Mouse (Mus musculus) kidney, postnatal 25 days (tissue): ENCODE measurements around the gene Gucy1a1.
A peak's percentile ranks its signal among the peaks of the same experiment; 100 is the strongest.
"Not testable (repeated sequence)": the region's sequence is repeated elsewhere in the genome, so short reads cannot be mapped to it uniquely, and the experiment has no call there.

Experiments used
- DNase-seq, 2 experiments: peaks; one replicate each; pipeline ENCODE4 v3.0.0; 2021; ENCODE audit warnings: mixed read lengths in 2 of 2

Gucy1a1 gene

DNA sequence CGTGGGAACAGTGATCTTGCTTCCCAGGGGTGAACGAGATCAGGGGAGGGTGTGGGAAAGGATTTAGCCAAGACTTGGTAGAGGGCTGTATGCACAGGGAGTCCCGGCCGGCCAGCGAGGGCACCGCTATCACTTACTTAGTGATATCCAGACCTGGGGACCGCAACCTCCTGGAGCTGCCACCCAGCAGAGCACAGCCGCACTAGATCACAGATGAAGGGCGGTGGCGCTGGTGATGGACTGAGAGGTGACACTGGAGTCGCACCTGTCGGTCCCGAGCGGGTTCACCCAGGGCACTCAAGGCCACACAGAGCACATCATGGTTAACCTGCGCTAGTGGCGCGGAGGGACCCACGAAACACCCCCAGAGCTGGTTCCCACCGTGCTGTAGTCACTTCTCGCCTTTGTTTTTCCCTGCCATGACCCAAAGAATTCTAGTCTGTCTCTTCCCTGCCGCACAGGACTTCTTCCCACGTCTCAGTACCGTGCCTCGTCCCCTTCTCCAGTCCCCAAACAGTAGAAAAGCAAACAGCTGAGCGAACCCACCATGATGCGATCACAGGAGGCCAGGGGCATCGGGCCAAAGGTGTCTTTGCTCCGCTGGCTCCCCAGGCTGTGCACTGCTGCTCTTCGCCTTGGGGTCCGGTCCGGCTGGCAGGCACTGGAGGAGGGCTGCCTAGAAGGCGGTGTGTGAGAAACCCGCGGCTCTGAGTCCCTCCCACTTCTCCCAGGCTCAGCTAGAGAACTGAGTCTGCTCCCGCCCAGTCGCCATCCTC lies at the start of gene Gucy1a1:
Gene Gucy1a1, minus strand, starts transcription at position 664 of the 776 bp plus-strand sequence.
- DNase-seq = peak; percentile 62 to 78

- DNase-seq = no peak
These were observed 46.1 kb upstream of the Gucy1a1 start for GRCm38 (mm10) chr3:82191559-82192245.

GRCm38 (mm10) chr3:82185626-82186025 lies 40.0 kb upstream of the Gucy1a1 start:
- DNase-seq = no peak

- DNase-seq = no peak
These were observed 35.9 kb upstream of the Gucy1a1 start for GRCm38 (mm10) chr3:82181500-82181899.

- DNase-seq = peak in 1 of 2 experiments; percentile 51
These were observed 34.7 kb upstream of the Gucy1a1 start for GRCm38 (mm10) chr3:82180253-82180652.

DNA sequence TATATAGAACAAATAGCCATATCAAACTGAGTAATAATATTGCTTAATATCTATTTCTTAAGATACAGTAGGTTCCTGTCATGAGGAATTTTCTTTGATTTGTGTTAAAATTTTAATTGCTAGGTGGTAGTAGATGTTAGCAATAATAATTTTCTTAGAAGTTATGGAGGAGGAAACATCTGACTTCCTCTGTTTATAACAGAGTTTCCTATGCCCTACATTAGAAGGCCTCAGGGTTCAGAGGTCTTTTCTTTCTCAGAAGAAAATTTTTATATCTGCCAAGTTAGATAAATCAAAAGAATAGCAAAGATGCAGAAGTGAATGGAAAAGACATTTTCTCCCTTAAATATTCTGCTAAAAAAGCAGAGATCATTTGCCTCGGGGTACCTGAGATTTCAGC lies 29.9 kb upstream of the Gucy1a1 start:
- no peak for DNase-seq

GRCm38 (mm10) chr3:82167064-82167463 lies 21.5 kb upstream of the Gucy1a1 start:
- no peak for DNase-seq

- DNase-seq = no peak
These were observed 20.3 kb upstream of the Gucy1a1 start for GRCm38 (mm10) chr3:82165937-82166336.

GRCm38 (mm10) chr3:82162992-82163391 lies 17.4 kb upstream of the Gucy1a1 start:
- not testable (repeated sequence) for DNase-seq

GRCm38 (mm10) chr3:82145978-82146377 lies 389 bp upstream of the Gucy1a1 start:
- DNase-seq = no peak

- peak in 1 of 2 experiments; percentile 30 for DNase-seq
These were observed 864 bp downstream of the Gucy1a1 start for GRCm38 (mm10) chr3:82144725-82145125.

- DNase-seq = no peak
These were observed 4.8 kb downstream of the Gucy1a1 start for GRCm38 (mm10) chr3:82140781-82141180.

DNA sequence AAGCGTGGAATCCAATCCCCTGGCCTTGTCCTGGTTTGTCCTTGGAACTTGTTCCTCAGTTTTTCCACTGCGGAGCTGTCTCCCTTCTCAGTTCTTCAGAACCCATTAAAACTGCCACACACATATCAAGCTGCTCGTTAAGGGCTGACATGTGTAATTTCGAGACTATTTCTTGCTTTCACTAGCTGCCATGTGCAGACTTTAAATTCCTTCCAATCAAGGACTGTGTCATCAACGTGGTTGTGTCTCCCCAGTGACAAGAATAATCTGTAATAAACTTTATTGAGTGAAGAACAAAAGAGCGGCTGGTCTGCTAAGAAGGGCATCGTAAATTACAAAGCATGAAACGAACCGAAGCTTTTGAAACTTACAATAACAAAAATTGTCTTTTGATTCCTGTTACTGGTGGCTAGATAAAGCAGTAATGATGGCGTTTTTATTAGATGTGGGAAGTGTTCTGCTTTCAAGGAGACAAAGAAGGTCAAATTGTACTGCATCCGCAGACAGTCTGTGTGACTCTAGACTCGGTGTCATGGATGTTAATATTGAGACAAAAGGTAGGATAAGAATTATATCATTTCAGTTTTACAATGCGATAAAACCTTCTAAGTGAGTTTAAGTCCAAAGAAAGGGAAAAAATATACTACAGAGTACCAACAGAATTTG lies 7.5 kb downstream of the Gucy1a1 start:
- no peak for DNase-seq

DNA sequence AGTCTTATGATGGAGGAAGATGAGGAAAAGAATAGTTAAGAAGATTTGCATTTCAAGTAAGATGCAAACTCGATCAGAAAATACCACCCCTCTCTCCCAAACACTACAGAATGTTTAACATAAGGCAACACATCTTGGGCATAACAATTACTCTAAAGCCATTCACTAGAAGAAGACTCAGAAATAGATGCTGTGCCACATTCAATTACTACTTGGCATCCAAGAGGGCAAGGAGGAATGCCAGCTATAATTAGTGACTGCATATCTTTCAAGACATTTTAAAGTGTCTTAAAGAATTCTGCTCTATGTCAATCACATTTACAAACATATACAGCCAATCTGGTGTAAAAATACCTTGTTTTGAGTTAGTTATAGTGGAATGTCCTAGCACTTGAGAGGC lies 10.1 kb downstream of the Gucy1a1 start:
- DNase-seq = no peak

GRCm38 (mm10) chr3:82129258-82129657 lies 16.3 kb downstream of the Gucy1a1 start:
- no peak for DNase-seq

- no peak for DNase-seq
These were observed 21.0 kb downstream of the Gucy1a1 start for GRCm38 (mm10) chr3:82124567-82124966.

- peak in 1 of 2 experiments; percentile 33 for DNase-seq
These were observed 26.7 kb downstream of the Gucy1a1 start for GRCm38 (mm10) chr3:82118916-82119315.

DNA sequence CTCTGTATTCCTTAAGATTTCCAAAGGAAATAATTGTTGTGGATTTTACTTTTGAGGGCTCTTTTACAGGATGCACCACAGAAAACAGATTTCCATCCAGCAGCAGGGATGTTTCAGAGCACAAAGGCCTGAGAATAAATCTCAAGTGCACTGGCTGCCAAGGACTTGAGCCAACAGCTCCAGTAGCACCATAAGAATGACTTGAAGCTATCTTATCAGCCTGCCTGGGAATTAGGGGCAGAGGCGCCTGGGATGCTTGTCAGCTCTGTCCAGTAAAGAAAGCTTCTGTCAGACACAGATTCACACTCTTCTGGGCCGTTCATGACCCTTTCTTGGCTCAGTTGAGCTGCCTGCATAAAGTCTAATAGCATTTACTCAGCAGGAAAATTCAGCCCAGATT lies 33.1 kb downstream of the Gucy1a1 start:
- DNase-seq = peak; percentile 44 to 67

- DNase-seq = peak; percentile 8 to 45
These were observed 33.6 kb downstream of the Gucy1a1 start for GRCm38 (mm10) chr3:82111986-82112385.

- peak in 1 of 2 experiments; percentile 23 for DNase-seq
These were observed 36.6 kb downstream of the Gucy1a1 start for GRCm38 (mm10) chr3:82108951-82109350.

DNA sequence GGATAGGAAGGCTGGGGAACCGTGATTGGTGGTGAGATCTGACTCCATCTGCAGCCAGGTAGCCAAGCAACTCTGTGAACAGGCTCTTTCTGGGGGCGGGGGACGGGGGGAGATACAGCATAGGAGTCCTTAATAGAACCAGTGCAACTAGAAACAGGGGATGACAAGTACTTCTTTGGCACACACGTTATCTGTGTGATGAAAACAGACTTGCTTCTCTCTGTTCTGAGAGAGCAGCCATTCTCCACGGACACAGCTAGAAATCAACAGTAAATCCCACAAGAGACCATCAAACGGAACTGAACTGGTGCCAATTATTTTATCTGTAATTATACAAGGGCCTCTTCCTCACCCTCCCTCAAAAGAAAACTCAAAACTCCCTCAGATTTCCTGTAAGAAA lies 41.4 kb downstream of the Gucy1a1 start:
- DNase-seq = no peak

- no peak for DNase-seq
These were observed 46.5 kb downstream of the Gucy1a1 start for GRCm38 (mm10) chr3:82099127-82099526.

DNA sequence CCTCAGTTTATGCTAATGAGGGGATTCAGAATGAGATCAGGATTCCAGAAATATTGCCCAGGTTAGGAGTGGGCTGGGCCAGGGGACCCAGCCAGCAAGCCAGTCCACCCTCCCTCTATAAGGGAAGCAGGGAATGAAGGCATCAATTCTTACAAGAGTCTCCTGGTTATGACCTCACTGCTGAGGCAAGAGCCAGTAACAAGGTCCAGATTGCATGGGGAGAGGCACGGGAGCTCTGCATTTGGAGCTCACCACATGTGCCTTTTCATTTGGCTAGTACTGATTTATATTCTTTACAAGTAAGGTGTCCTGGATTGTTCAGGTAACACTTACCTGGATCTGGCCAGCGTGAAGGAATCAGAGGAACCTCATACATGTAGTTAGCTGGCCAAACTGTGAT lies 48.8 kb downstream of the Gucy1a1 start:
- DNase-seq = no peak
